Mouse (Mus musculus) heart, postnatal 25 days (tissue): Measurements from ENCODE around the gene Bsdc1. TPM values are rescaled to one million over a fixed set of nuclear protein-coding genes. Genes with fewer than 3 reads are reported as not detected.
"Not testable (repeated sequence)": the region's sequence is repeated elsewhere in the genome, so short reads cannot be mapped to it uniquely, and the experiment has no call there.

Experiments
- DNase-seq: peaks from one replicate; pipeline ENCODE4 v3.0.0; 2022; ENCODE audit warnings: low spot score
- intact Hi-C: fragments of 180-260 bp; cut with DNase I; formaldehyde crosslinking; loops from one replicate; pipeline ENCODE4 v1.15.1; 2025
- total RNA-seq, 2 experiments: library from RNA; stranded (reverse); gene quantifications; 2 replicates each; pipeline ENCODE4 v1.2.3; 2021

The Bsdc1 gene
- total RNA-seq, result 10 to 100 TPM; 40.6 to 45.6 TPM

DNA sequence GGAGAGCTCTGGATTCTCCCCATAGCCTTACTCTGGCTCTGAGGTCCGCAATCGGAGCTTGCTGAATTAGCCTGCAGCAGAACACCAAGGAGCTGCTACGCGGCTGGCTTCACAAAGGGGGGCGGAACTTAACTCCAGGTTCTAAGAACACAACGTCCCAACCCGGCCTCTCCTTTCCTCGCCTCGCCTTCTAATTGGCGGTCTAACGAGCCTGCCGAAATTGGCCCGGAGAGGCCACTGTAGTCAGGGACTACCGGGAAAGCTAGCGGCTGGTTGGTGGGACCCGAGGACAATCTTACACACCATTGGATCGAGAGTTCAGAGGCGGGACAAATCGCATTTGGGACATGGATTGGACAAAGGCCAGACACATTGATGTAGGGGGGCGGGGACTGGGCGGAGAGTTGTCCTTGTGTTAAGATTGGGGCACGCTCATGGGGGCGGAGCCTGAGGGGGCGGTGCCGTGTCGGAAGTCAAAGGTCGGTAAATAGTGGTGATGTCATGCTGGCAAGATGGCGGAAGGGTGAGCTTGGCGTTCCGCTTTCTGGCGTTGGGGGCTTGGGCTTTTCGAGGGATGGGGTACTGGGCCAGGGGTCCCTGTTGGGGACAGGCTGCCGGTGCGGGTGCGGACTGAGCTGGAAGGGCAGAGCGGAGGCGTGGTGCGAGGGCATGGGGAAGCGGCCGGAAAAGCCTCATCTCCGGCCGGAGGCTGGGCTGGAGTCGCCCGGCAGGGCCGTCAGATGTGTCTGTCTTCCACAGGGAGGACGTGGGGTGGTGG lies at the start of gene Bsdc1:
Gene Bsdc1 (plus strand): TSS at position 399 of the 778 bp plus-strand sequence.
- peak; percentile 100 for DNase-seq
- intact Hi-C loops, result no loop called here

DNA sequence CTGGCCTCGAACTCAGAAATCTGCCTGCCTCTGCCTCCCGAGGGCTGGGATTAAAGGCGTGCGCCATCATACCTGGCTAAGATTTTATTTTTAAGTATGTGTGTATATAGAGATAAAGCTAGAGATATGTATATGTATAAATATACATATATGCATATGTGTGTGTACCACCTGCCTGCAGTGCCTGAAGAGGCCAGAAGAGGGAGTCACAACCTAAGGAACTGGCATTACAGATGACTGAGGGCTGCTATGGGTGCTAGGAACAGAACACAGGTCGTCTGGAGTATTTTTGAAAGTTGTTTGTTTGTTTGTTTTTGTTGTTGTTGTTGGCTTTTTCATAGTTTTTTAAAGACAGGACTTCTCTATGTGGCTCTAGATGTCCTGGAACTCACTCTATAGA lies 45.5 kb upstream of the Bsdc1 start:
- no peak for DNase-seq
- intact Hi-C loops, result no loop called here

DNA sequence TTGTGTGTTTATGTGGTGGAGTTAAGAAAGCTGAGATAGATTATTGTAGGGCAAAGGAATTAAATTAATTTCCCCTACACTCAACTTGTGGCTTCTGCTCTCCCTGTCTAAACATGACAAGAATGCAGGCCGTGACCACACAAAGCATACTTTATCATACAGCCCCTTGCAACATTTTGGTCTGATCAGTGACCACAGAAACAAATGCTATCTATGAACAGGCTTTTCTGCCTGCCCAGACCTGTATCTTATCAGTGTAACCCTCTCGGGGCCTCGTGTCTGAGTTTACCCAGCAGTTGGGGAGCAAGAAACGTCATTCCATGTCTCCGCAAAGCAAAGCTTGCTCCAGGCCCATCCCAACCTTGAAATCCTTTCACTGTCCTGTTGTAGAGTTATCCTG lies 44.9 kb upstream of the Bsdc1 start:
- no peak for DNase-seq
- intact Hi-C loops, result no loop called here

DNA sequence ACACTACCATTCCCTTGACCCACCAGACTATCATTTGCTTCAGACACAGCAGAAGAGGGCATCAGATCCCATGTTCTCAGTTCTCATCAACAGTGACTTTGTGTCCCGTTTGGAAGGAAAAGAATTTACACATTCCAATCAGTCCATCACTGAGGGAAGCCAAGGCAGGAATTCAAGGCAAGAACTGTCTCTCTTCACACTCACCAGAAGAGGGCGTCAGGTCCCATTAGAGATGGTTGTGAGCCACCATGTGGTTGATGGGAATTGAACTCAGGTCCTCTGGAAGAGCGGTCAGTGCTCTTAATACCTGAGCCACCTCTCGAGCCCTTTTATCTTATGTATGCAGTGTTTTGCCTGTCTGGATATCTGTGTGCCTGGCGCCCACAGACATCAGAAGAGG lies 43.1 kb upstream of the Bsdc1 start:
- DNase-seq, result no peak
- intact Hi-C loops, result no loop called here

DNA sequence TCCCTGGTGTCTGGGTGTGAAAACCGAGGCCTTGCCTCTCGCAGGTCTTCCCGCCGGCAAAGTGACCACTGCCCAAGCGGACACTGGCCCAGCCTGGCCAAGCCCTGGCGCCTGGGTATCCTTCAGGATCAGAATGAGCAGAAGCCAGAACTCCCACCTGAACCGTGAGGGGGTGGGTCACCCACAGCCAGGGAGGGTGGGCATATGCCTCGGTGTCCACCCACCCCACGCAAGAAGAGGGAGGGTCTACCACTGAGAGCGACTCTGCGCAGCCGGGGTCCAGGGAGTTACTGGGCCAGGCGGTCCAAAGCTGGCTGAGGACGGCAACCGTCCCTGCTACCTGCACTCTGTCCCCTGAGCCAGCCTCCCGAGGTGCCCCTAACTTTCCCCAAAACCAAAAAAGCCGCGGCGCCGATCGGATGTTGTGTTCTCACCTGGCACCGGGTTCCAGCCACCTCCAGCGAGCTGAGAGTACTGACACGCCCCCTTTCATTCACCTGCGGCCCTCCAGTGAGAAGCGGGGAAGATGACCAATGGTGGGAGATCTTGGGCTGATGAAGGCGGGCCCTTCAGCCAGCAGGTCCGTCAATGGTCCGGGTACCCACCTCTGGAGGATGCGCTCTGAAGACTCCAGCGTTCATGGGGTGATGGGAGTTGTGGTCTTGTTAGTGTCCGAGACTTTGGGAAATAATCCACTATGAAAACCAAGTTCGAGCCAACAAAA lies 20.9 kb upstream of the Bsdc1 start, which contains the start of gene Zbtb8b:
Gene Zbtb8b (minus strand): TSS at position 514 of the 724 bp plus-strand sequence.
- intact Hi-C loops, result no loop called here
- DNase-seq, result no peak

DNA sequence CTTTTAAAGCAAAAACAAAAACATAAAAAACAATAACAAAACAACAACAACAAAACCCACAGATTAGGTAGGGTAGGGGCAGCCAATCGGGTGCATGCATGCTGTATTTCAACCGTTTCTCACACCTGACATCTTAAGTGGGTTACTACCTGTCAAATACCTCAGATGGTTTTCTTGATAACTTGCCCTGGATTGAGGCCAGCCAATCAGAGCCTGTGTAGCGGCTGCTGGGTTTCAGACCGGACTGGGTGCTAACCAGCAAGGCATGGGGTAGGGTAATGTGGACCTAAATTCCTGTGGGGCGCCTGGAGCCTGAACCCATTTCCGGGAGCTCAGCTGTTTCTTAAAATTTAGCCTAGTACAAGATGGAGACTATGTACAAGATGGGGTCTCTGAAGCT lies 20.2 kb upstream of the Bsdc1 start:
- no peak for DNase-seq
- intact Hi-C loops, result no loop called here

DNA sequence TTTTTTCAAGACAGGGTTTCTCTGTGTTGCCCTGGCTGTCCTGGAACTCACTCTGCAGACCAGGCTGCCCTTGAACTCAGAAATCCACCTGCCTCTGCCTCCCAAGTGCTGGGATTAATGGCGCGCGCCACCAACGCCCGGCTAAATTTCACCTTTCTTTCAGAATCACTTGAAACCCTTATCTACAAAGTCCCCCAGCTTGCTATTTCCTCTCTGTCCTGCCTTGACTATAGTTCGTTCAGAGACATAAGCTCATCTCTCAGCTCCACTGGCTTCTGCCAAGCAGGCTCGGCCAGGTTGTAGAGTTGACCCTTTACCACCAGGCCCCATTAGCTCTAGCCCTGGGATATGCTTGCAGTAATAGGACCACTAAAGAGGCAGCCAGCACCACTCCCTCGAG lies 14.0 kb upstream of the Bsdc1 start:
- DNase-seq, result no peak
- intact Hi-C loops, result no loop called here

DNA sequence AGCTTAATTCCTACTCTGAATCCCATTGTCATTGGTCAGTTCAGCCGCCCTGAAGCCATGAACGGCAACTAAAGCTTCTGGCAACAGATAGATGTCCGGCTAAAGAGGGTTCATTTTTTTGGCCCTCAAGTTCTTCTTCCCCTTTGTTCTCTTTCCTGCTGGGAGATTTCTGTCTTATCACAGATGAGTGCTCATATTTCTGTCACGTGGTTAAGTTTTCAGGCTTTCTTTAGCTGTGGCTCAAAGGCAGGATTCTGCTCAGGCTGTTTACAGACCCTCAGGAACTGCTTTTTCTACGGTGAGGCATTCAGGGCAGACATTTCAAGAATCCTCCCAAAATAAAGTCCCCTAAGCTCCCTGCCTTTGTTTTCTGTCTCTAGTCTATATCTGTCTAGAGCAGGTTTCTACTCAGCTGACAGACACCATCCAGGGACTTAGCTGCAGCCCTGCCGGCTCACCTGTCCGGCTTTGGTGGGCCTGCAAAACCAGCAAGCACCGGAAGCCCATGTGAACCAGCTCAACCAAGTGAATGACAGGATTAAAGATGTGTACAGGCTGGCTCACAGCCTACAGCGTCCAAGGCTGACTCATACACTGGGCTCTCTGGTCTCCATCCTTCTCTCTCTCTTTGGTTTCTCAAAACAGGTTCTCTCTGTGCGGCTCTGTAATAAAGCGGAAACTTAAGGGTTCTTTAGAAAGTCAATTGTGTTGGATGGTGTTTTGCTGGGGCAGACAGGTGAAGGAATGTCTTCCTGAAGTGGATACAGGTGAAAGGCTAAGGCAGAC lies 13.4 kb upstream of the Bsdc1 start:
- intact Hi-C loops, result no loop called here
- no peak for DNase-seq

DNA sequence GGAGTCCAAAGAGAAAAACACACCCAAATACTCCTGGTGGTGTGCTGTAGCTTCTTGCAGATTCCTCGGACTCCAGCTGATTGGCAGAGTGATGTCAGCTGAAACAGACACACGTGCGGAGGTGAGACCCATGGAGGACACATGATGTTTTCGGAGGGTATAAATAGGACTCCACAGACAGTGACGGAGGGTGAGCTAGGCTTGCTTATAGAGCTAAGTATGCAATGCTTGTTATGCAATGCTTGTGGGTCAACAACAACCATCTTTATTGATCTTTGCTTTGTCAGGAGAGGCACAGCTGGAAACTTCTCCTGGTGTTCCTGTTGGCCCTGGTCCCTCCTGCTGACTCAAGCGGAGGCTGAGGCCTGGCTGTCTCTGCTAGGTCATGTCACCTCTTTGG lies 12.7 kb upstream of the Bsdc1 start:
- intact Hi-C loops, result no loop called here
- no peak for DNase-seq

DNA sequence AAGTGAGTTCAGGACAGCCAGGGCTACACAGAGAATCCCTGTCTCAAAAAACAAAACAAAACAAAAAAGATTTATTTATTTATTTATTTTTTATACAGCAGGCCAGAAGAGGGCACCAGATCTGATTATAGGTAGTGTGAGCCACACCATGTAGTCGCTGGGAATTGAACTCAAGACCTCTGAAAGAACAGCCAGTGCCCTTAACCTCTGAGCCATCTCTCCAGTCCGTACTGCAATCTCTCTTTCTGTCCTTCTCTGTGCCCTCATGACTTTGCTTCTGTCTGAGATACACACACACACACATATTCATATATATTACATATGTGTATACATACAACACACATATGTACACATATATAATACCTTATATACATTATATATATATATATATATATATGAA lies 10.5 kb upstream of the Bsdc1 start:
- intact Hi-C loops, result loop anchor here (10.0 kb wide), 1 partner anchor 316 kb away; the partner anchor contains the start of gene Fndc5
- DNase-seq, result no peak

DNA sequence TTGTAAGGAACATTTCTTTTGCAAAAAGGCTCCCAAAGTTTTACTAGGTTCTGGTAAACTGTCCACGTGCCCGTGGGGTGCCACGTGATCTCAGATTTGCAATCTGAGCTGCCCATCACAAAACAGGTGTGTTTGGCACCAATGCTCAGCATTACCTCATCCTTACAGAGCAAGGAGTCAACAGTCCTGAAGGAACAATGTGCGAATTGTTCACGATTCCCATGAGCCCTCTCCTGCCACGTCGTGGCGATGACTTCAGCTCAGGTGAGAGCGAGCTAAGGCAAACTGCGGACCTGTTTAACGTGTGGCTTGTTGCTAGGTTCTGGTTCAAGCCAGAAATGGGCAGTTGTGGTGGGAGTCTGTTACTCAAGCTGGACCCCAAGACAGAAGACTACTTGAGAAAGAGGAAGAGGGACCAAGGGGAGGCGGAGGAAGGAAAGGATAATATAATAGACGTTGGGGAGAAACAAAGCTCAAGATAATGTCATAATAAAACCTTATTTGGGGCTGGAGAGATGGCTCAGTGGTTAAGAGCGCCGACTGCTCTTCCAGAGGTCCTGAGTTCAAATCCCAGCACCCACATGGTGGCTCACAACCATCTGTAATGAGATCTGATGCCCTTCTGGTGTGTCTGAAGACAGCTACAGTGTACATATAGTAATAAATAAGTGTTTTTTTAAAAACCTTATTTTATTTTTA lies 9.8 kb upstream of the Bsdc1 start:
- DNase-seq, result no peak
- intact Hi-C loops, result loop anchor here (10.0 kb wide), 1 partner anchor 317 kb away; the partner anchor contains the start of gene Fndc5

DNA sequence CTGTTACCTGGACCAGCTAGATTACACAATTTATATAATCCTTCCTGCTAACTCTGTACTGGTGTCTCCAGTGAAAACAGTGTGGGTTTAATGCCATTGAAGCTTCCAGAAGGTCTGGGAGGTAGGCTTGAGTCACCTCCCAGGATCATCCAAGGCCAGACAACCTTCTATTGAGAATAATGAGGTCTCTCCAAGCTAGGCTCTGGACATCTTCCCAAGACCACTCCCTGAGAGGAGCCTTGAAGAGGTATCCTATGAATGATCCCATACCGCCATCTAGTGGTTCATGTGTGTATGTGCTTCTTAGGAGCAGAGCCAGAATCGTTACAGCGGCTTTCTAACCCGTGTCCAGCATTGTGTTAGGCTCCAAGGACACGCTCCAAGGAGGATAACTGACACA lies 6.1 kb upstream of the Bsdc1 start:
- intact Hi-C loops, result loop anchor here (1.0 to 10.0 kb wide), 4 partner anchors 105 to 320 kb away; partner anchors contain the start of gene Fndc5
- DNase-seq, result peak; percentile 39

DNA sequence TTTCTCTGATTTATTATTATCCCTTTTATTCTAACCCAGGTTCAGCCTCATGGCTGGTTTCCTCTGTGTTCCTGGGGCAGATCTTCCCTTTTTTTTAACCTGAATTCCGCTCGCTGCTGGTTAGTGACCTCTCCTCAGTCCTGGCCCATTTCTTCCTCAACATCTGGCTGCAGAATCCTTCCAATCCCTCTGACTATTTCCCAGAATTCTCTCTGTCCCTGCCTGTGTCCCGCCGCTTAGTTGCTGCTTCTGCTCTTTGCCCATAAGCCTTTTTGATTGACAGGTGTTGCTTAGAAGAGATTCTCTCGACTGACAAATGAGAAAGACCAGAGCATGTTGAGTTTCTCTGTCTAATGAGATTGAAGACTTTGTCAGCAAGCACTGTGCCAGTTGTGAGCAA lies 5.3 kb upstream of the Bsdc1 start:
- DNase-seq, result no peak
- intact Hi-C loops, result loop anchor here (5.0 to 10.0 kb wide), 3 partner anchors 244 to 321 kb away; partner anchors contain the start of gene Fndc5

DNA sequence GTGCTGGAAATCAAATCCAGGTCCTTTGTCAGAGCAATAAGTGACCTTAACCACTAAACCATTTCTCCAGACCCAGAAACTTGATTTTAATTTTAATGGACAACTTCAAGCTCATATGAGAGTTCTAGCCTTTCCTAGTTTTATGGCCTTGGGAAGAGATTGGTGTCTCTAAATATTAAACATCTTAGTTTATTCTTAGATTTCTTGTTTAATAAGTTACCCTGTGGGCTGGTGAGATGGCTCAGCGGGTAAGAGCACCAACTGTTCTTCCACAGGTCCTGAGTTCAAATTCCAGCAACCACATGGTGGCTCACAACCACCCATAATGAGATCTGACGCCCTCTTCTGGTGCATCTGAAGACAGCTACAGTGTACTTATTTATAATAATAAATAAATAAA lies 4.1 kb upstream of the Bsdc1 start:
- DNase-seq, result not testable (repeated sequence)
- intact Hi-C loops, result loop anchor here (5.0 to 10.0 kb wide), 3 partner anchors 245 to 323 kb away; partner anchors contain the start of gene Fndc5

DNA sequence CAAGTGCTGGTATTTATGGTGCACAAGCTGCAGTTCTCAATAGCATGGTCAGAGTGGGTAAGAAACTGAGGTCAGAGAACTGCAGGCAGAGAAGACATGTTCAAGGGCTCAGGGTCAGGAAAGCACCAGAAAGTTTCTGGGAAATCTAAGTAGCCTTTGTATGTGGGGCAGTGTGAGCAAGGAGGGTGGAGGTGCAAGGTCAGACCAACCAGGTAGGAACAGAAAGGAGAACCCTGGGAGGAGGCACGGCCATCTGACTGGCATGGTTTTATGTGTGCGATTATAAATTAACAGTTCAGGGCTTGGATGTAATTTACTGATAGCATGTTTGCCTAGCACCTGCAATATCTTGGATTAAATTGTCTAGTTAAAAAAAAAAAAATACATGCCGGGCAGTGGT lies 1.7 kb upstream of the Bsdc1 start:
- intact Hi-C loops, result loop anchor here (5.0 to 10.0 kb wide), 3 partner anchors 247 to 325 kb away; partner anchors contain the start of gene Fndc5
- DNase-seq, result no peak

DNA sequence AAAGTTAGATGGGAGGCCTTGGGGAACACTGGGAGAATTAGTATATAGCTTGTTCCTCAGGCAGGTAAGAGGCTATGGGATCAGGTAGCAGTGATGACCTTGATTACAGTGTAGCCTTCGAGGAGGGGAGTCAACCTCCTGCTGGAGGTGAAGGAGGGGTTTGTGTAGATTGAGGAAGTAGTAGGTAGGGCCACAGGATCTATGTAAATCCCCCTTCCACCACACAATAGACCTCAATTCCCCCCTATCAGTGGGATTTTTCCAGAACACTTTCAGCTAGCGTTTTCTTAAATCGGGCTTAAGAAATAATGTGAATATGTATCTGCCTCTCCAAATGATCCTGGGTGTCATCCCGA lies 576 bp upstream of the Bsdc1 start:
- intact Hi-C loops, result no loop called here
- DNase-seq, result no peak

DNA sequence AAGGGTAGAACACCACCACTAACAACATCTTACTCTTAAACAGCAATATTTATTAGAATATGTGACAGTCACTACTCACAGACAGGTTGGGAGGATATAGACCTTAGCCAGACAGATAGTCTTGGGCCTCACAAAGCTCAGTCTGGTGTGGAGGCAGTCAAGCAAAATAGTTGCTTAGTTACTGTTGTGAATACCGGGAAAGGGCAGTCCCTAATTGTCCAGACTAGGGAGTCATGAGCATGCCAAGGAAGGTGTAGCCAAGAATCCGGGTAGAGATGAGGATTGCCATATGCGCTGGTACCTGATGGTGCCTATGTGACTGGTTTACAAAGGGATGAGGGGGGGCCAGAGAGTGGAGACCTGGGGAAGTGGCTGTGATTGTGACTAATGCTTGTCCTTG lies 737 bp downstream of the Bsdc1 start:
- intact Hi-C loops, result no loop called here

DNA sequence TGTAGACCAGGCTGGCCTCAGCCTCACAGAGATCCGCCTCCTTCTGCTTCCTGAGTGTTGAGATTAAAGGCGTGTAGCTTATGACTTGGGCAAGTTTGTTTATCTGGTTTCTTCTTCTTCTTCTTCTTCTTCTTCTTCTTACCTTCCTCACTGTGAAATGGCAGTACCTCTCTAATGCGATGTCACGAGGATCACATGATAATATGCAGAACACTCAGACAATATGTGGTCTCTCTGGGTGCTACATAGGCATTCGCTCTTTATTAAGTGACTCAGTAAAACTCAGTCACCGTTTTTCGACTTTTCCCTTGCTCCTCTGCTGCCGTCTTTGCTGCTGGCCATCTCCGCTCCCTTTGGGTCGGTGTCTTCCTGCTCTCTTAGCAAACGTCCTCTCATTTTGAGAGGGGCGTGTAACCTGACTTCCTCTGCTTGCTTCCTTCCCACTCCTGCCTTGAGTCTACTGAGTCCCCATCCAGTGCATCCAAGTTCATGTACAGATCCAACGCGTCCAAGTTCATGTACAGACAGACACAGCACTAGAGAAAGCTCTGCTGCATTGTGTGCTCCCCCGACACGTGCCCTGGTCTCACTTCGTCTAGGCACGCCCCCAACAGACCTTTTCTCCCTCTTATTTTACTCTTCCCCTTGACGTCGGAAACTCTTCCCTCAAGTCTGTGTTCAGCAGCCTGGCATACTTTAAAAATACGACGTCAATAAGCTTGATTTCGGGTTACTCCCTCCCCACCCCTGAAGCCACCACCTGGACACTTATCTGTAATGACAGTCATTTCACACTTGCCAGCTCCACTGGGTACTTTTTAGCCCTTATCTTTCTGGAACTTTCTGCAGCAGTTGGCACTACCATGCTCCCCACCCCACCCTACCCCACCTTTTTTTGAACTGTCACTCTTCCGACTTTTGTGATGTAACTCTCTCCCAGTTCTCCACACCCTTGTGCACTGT lies 2.0 kb downstream of the Bsdc1 start:
- no peak for DNase-seq
- intact Hi-C loops, result no loop called here

More for the DNA sequence above, 737 bp downstream of the Bsdc1 start:
- DNase-seq, result no peak
